Mouse (Mus musculus): Measurements from ENCODE around the gene Dync1i2. TPM values are rescaled to one million over a fixed set of nuclear protein-coding genes. Genes with fewer than 3 reads are reported as not detected.

The Dync1i2 gene
- polyA plus RNA-seq, 1 experiment from 2014 or later: 159 TPM

GRCm38 (mm10) chr2:71309726-71310125 is 98.2 kb downstream of the Dync1i2 start:
- H3K4me2 ChIP-seq: no peak overlapping the region
- WGBS: 44% methylated on average over 2 of the region's 2 CpGs
- H3K27me3 ChIP-seq: no peaks in the 10 kb centered on the region
- no peak overlapping the region for H3K4me3 ChIP-seq
- no peak overlapping the region for H3K9ac ChIP-seq
- H3K27ac ChIP-seq (replicated peaks): no peak overlapping the region
- peaks cover 54% of the 10 kb centered on the region for H3K36me3 ChIP-seq
- no peak for ATAC-seq (ENCODE audit: low FRiP score, low read depth)
- no peaks in the 10 kb centered on the region for H3K4me1 ChIP-seq (replicated peaks)
- no peaks in the 10 kb centered on the region for H3K9me3 ChIP-seq

- Histone ChIP-seq H3K27me3 (no peaks in the 10 kb centered on the region), H3K9ac (no peak overlapping the region), H3K27ac (replicated peaks) (no peak overlapping the region), H3K4me3 (no peak overlapping the region), H3K9me3 (no peaks in the 10 kb centered on the region), H3K36me3 (peaks cover 48% of the 10 kb centered on the region), H3K4me1 (replicated peaks) (no peaks in the 10 kb centered on the region), H3K4me2 (no peak overlapping the region)
- WGBS: 71% methylated on average over 10 of the region's 10 CpGs
- no peak for ATAC-seq (ENCODE audit: low FRiP score, low read depth)
Measured at GRCm38 (mm10) chr2:71312067-71312466, 100.6 kb downstream of the Dync1i2 start.

Other genes starting within 250 kb of the Dync1i2 start
- 30.2 and 33.3 TPM in 2 replicates for gene Dcaf17, start 156.4 kb upstream of the Dync1i2 start, polyA plus RNA-seq (2015; fragmentation: Nextera tagmentation; extraction: Ambion mirVana)
- 10.5 and 12.5 TPM in 2 replicates for gene Mettl8, start 156.1 kb upstream of the Dync1i2 start, polyA plus RNA-seq (2015; fragmentation: Nextera tagmentation; extraction: Ambion mirVana)
- 5.8 and 5.9 TPM in 2 replicates for gene Cybrd1, start 93.8 kb upstream of the Dync1i2 start, polyA plus RNA-seq (2015; fragmentation: Nextera tagmentation; extraction: Ambion mirVana)
- 105 and 112 TPM in 2 replicates for gene Slc25a12, start 156.0 kb downstream of the Dync1i2 start, polyA plus RNA-seq (2015; fragmentation: Nextera tagmentation; extraction: Ambion mirVana)
- 52.9 and 55.4 TPM in 2 replicates for gene Hat1, start 177.3 kb downstream of the Dync1i2 start, polyA plus RNA-seq (2015; fragmentation: Nextera tagmentation; extraction: Ambion mirVana)
- 29.0 and 31.3 TPM in 2 replicates for gene Metap1d, start 241.6 kb downstream of the Dync1i2 start, polyA plus RNA-seq (2015; fragmentation: Nextera tagmentation; extraction: Ambion mirVana)